Mouse (Mus musculus) layer of hippocampus, adult 9-10 months (tissue): Measurements from ENCODE around the gene Slc50a1.
A peak's percentile ranks its signal among the peaks of the same experiment; 100 is the strongest.

ENCODE experiments used
- DNase-seq: peaks from one replicate; pipeline ENCODE4 v3.0.0; 2022; ENCODE audit warnings: low spot score

The Slc50a1 gene

DNA sequence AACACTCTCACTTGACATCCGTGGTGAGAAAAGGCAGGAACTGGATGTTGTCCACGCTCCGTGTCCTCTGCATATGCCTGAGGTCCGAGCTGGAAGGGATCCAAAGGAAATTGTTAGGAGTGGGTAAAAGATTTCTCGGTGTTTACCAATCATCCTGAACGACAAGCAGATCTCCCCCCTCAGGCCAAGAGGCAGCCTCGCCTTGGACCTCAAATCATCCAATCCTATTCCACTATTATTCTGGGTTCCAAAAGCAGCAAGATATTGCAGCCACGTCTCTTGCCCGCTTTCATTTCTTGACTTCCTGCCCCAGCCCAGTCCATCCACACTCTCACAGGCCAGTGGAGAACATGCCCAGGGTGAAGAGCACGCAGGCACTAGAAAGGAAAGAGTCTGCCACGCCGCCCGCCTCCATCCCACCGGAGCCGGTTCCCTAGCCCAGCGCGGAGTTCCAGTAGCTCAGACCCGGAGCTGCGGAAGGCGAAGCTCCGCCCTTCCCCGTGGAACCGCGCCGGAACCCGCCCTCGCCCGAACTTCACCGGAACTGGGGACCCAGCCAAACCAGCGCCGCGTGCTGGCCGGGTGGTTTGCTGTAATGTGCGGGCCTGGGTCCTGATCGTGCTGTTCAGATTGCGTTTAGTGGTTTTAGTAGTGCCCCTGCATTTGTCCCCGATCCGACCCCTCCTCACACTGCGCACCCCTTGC lies at the start of gene Slc50a1:
TSS of gene Slc50a1 (minus strand) at position 520 of the 705 bp plus-strand sequence.
- DNase-seq = no peak

GRCm38 (mm10) chr3:89319591-89320350 lies 49.4 kb upstream of the Slc50a1 start:
- no peak for DNase-seq

DNA sequence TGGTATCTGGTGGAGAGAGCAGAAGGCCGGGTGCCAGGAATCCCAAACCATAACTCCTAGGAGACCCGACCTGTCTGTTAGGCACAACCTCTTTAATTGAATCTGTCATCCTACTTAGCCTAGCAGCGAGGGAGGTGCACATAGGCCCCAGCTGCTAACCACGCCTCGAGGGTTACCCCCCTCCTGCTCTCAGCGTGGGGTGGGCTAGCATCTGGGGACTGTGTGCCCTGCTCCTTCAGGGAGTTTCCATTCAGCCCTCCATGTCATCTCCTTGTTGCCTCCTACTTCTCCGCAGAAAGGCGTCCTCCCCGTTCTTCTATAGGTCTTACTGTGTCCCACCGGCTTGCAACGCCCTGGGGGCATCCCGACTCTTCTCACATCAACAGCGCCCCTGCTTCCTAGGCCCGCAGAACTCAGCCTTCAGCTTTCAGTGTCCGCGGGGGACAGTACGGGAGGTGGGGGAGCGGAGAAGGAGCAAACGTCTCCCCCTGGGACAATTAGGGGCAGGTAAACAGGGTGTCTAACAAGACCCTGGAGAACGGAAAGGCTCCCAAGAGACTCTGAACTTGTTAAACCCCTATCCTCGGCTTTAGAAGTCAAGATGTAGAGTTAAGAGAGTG lies 48.7 kb upstream of the Slc50a1 start:
- no peak for DNase-seq

DNA sequence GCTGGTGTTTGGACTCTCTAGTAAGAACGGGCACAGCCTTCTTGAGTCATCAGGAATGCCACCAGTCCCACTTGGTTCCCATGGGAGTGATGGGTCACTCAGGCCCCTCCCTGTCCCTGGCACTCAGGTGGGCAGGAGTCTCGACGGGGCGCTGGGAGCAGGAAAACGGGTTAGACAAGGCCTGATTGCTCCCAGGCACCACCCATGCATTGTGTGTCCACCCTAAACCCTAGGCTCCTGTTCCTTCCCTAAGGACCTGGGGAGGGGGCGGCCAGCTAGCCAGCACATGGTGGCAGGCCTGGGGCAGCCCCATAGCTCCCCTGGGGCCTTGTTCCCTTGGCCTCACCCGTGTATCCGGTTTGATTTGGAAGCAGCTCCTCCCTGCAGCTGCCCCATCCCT lies 47.9 kb upstream of the Slc50a1 start:
- no peak for DNase-seq

GRCm38 (mm10) chr3:89317246-89317645 lies 46.9 kb upstream of the Slc50a1 start:
- DNase-seq = no peak

DNA sequence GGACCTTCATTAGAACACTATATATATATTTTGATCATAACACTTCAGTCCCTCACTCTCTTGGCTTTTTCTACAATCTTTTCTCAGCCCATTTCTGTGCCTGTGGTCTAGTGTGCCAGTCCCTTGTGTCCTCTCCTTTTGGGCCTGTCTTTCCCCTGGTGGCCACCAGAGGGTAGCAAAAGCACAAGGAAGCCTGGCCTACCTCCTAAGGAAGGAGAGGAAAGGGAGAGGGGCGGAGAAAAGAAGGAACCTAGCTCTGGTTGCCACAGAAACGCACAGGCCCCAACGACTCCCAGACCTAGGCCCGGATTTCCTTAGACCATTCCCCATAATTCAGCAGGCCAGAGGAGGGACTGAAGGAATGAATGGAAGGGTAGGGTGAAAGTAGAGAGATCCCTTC lies 46.5 kb upstream of the Slc50a1 start:
- peak; percentile 81 for DNase-seq

GRCm38 (mm10) chr3:89315930-89316831 lies 45.8 kb upstream of the Slc50a1 start:
- no peak for DNase-seq

DNA sequence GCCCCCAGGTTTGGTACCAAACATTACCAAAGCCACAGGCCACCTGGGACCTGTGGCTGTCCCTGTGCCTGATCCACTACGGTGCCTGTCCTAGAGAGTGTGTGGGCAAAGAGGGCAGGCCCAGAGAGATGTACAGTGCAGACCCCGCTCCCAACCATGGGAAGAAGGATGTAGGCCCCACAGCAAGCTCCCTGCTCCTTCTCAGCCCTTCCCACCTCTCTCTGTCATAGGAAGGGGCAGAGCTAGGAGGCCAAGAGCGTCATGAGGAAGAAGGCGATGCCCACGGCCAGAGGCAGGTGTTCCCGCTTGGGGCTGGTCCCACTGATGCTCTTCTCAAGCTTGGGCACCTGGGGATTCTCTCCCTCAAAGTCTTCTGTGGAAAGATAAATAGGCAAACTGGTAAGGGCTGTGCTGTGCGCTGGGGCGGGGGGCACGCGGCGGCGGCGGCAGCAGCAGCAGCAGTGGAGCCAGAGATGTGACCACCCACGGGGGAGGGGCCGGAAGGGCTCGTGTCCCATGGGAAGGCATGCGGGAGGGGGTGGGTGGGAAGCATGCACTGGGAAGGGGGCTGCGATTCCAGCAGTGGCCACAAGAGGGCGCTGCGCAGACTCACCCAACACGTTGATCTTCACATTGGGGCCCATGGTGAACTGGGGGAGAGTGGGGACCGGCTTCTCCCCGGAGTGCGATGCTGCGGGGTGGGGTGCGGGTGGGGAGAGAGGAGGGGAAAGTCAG lies 45.0 kb upstream of the Slc50a1 start:
- DNase-seq = no peak

GRCm38 (mm10) chr3:89314791-89315190 lies 44.4 kb upstream of the Slc50a1 start:
- DNase-seq = no peak

GRCm38 (mm10) chr3:89314340-89314739 lies 44.0 kb upstream of the Slc50a1 start:
- no peak for DNase-seq

DNA sequence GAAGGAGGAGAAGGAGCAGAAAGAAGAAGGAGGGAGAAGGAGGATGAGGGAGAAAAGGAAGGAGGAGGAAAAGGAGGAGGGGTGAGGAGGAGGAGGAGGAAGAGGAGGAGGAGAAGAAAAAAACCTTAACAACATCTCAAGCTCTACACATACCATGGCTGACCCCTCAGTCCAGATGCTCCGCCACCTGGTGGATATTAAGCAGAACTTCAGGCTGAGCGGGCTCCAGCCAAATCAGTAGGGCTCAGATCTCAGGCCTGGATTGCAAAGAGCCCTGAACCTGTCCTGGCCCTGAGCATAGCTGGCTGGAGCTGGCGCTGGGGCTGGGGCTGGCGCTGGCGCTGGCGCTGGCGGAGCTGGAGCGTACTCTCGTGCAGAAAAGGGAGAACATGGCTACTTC lies 37.7 kb upstream of the Slc50a1 start:
- DNase-seq = no peak

DNA sequence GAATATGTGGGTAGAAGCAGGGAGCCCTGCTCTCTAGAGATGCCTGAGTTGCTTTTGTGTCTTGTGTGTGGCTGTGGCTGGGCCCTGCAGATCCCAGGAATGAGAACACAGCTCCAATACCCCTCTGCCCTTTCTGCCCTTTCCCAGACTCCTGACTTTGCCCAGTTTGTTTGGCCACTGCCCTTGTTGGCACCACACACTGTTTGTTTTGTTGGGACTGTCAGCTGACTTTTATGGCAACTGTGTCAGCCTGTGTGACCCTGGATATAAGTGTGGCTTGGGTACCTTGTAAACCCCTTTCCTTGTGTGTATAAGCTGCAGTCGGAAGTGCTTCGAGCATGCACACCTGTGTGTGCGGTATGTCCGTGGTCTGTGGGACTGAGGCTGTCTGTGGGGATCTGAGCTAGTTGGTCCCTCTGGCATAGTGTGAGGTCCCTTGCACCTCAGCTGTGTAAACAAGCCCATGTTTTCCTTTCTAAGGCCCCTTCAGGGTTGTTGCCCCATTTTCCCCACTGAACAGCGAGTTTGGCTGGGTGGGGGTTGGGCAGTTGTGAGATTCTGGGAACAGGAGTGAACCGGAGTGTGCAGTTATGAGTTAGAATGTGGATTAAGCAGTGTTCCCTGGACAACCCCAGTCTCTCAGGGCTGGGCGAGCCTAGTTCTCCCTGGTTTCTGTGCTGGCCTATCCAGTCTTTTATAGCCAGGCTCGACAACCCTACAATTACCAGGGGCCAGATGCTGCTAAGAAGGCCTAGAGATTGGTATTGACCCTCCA lies 35.4 kb upstream of the Slc50a1 start:
- DNase-seq = no peak

DNA sequence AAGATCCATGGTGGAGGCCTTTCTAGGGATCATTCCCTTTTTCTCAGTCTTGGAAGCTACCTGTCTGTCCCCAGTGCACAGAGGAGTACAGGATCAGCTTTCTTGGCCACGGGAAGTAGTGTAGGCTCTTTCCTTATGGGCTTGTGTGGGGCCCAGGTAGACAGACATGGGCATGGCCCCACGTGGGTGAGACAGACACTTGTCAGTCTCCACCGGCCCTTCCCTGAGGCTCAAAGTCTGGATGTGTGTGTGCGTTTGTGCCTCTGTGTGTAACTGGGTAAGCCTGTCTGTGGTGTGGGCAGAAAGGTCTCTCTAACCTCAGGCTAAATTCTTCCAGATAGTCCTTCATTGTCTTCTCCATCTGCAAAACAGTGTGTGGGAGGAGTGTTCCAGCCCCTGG lies 34.7 kb upstream of the Slc50a1 start:
- no peak for DNase-seq

- no peak for DNase-seq
Observed at GRCm38 (mm10) chr3:89304440-89304839, 34.1 kb upstream of the Slc50a1 start.

- DNase-seq = no peak
Observed at GRCm38 (mm10) chr3:89300514-89300913, 30.1 kb upstream of the Slc50a1 start.

- no peak for DNase-seq
Observed at GRCm38 (mm10) chr3:89300071-89300470, 29.7 kb upstream of the Slc50a1 start.

DNA sequence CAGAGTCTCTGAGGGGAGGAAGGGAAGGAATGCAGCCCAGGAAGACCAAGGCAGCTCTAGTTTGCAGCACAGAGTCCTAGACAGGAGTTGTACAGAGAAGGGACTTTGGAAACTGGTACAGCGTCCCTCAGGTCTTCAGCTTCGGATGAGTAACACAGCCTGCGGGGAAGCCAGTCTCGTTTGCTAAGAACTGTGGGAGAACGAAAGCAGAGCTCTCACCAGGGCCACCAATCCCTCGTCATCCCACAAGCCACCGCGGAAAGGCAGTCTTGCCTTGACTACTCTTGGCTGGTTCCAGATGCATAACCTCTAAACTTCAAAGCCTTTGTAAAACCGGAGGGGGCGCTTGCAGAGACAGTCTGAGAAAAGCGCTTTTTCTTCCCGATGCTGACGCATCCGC lies 29.1 kb upstream of the Slc50a1 start:
- no peak for DNase-seq

DNA sequence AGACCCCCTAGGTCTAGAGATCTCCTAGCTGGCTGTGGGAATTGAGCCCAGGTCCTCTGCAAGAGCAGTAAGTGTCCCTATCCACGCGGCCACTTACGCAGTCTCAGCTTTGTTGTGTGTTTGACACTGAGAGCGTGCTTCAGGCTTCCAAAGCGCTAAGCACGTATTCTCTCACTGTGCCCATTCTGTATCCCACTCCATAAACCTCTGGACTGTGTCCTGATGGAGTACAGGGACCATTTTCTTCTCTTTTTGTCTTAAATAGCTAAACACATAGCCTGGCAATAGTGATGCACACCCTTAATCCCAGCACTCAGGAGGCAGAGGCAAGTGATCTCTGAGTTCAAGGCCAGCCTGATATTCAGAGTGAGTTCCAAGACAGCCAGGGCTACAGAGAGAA lies 28.5 kb upstream of the Slc50a1 start:
- DNase-seq = no peak

DNA sequence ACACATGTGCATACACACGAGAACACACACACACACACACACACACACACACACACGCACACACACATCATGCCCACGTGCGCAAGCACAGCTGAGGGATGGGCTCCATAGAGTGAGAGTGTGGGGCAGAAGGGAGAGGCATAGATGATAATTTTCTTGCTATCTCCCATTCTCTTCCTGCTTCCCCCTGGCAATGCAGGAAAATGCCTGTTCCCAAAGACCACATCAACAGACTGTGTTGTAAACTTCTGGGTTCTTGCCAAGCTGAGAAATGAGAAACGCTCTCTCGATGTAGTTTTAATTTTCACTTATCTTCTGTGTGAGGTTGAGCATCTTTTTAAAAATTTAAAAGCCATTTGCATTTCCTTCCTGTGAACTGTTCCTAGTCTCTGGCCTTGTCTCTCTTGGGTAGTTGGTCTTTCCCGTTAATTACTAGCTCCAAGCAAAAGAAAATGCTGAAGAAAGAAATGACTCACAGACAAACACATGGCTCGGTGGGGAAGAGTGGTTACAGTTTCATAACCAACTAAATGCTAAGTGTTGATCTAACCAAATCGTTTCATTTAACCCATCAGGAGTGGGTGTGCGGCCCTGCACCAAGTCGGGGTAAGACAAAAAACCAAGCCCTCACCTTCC lies 26.5 kb upstream of the Slc50a1 start:
- no peak for DNase-seq

DNA sequence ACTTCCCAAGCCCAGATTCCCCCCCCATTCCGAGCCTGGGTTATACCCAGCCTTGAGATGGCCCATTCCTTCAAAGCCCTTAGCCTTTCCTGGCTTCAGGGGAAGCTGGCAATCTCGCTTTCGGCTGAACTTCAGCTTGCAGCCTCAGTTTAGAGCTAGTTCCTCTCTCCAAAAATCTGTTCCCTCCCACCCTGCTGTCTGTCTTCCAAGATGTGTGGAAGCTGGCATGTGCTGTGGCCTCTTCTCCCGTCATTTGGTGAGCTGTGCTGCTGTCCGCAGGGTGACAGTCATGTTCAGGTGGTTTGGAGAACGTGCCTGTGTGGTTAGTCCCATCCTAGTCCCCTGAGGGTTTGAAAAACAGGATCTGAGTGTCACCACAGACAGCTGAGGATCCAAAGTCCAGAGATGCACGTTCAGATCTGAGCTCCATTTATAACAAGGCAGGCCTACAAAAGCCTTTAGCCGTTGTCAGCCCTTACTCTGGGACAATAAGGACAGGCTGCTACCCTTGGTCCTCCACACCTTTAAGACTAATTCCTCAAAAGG lies 25.4 kb upstream of the Slc50a1 start:
- no peak for DNase-seq
